Comparison of ENCODE assay signal across 9 mouse cellular contexts in genomic region chr12:105694021-105694420, GRCm38 (mm10). TPM values are rescaled to one million over a fixed set of nuclear protein-coding genes. Genes with fewer than 3 reads are reported as not detected.
"Had no signal": no experiment of that assay in that cellular context is flagged by ENCODE, and none has a peak within 500 bp of the region (broad histone marks: within the 10 kb centered on the region; RNA-seq: fewer than 3 reads in every experiment).

No protein-coding gene starts in this region.

- DNase-seq: kidney, postnatal 36 days; layer of hippocampus, postnatal 36 days; lung, embryonic 14.5 days; lung, postnatal 10 days; lung, postnatal 4 days; midbrain, embryonic 14.5 days; thymus, postnatal 4 days had no signal

- ATAC-seq: liver, embryonic 12.5 days had no signal

RNA-seq across cellular contexts. Expression of gene Ak7, which starts 11.8 kb away (rescaled TPM):
- total RNA-seq: monocyte, adult 5-6 weeks had no signal
- polyA plus RNA-seq: lung, embryonic 14.5 days had no signal
